Mouse (Mus musculus) stomach, postnatal 0 days (tissue): ENCODE data around the gene Runx2. TPM values are rescaled to one million over a fixed set of nuclear protein-coding genes. Genes with fewer than 3 reads are reported as not detected.

ENCODE experiments used
- ATAC-seq: fragments of 200-750 bp; cut with Nextera tagmentation; 2 replicates; pipeline ENCODE4 v1.8.0; 2017; ENCODE audit not compliant: low FRiP score, low TSS enrichment
- DNase-seq: peaks from one replicate; pipeline ENCODE4 v3.0.0-alpha.2; 2016; ENCODE audit warnings: low spot score
- H3K27ac ChIP-seq: fragments of 300-500 bp; sonication (generic); replicated peaks from 2 replicates; pipeline ENCODE4 v1.5.1; 2014; ENCODE audit warnings: mild to moderate bottlenecking, control low read depth
- H3K27me3 ChIP-seq: fragments of 300-500 bp; sonication (generic); 2 replicates; pipeline ENCODE4 v1.6.1; 2014; ENCODE audit warnings: low read length; ENCODE audit not compliant: control insufficient read depth, insufficient read depth
- H3K36me3 ChIP-seq: fragments of 300-500 bp; sonication (generic); 2 replicates; pipeline ENCODE4 v1.6.1; 2014; ENCODE audit warnings: low read length, mixed read lengths; ENCODE audit not compliant: control insufficient read depth, insufficient read depth
- H3K4me1 ChIP-seq: fragments of 300-500 bp; sonication (generic); replicated peaks from 2 replicates; pipeline ENCODE4 v1.6.1; 2014; ENCODE audit warnings: antibody characterized with exemption; ENCODE audit not compliant: control insufficient read depth, insufficient read depth
- H3K4me2 ChIP-seq: fragments of 300-500 bp; sonication (generic); replicated peaks from 2 replicates; pipeline ENCODE4 v1.6.1; 2014; ENCODE audit warnings: low read depth, mild to moderate bottlenecking, control low read depth, moderate library complexity
- H3K4me3 ChIP-seq: fragments of 300-500 bp; sonication (generic); 2 replicates; pipeline ENCODE4 v1.5.1; 2014; ENCODE audit warnings: low read depth, low read length, control low read depth
- H3K9ac ChIP-seq: fragments of 300-500 bp; sonication (generic); 2 replicates; pipeline ENCODE4 v1.6.1; 2014; ENCODE audit warnings: mild to moderate bottlenecking, low read length, control low read depth, mixed read lengths
- H3K9me3 ChIP-seq: fragments of 300-500 bp; sonication (generic); 2 replicates; pipeline ENCODE4 v1.6.1; 2016; ENCODE audit warnings: low read length; ENCODE audit not compliant: control insufficient read depth
- CTCF ChIP-seq: IDR thresholded peaks from 2 replicates; pipeline ENCODE4 v1.5.1; 2016; ENCODE audit warnings: antibody characterized with exemption, low read depth, mild to moderate bottlenecking, moderate library complexity
- EP300 ChIP-seq: optimal IDR thresholded peaks from 2 replicates; pipeline ENCODE3; 2016; ENCODE audit warnings: antibody characterized with exemption
- WGBS: fragments of 180-500 bp; shearing (Covaris S2); extraction: QIAGEN DNeasy Blood & Tissue Kit; methylation state at CpG from one replicate; pipeline ENCODE4 v1.1.7; 2014; 5-methylcytosine and 5-hydroxymethylcytosine counted together
- polyA plus RNA-seq: library from polyadenylated mRNA; unstranded; fragments of >200 nt; fragmentation: Nextera tagmentation; extraction: Ambion mirVana; gene quantifications from 2 replicates; pipeline ENCODE4 v1.2.1, GENCODE M21; 2015

The Runx2 gene
- polyA plus RNA-seq, 1 experiment from 2014 or later = 0.53 TPM

GRCm38 (mm10) chr17:44606245-44606644 is 208.4 kb downstream of the Runx2 start:
- Histone ChIP-seq H3K9me3 (no peaks in the 10 kb centered on the region), H3K4me1 (no peaks in the 10 kb centered on the region), H3K9ac (no peak overlapping the region), H3K4me2 (no peak overlapping the region), H3K36me3 (no peaks in the 10 kb centered on the region), H3K27ac (no peak overlapping the region), H3K27me3 (no peaks in the 10 kb centered on the region), H3K4me3 (no peak overlapping the region)
- ATAC-seq = no peak
- DNase-seq = no peak
- no peak for TF ChIP-seq EP300
- TF ChIP-seq CTCF = no peak
- WGBS = 90% methylated on average over 7 of the region's 7 CpGs

DNA sequence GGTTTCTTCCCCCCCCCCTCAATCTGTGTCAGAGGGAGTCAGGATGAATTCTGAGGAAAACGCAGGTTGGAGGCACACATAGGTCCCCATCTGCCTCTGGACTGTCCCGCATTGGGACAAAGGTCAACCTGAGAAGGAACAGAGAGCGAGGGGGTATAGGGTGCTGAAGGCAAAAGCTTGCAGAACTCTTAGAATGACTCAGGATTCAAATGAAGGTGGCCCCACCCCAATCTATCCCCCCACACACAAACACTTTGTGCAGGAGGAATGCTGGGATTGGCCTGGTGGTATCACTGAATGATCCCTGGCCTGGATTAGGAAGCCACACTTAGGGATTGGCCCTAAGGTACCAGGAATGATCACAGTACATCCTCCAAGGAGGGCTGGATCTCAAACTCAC is 208.8 kb downstream of the Runx2 start:
- H3K4me2 ChIP-seq = no peak overlapping the region
- DNase-seq (no peak), ATAC-seq (no peak)
- H3K27ac ChIP-seq = no peak overlapping the region
- no peaks in the 10 kb centered on the region for H3K27me3 ChIP-seq
- no peak overlapping the region for H3K4me3 ChIP-seq
- 91% methylated on average over 3 of the region's 3 CpGs for WGBS
- no peaks in the 10 kb centered on the region for H3K4me1 ChIP-seq
- no peak for TF ChIP-seq CTCF
- no peak for TF ChIP-seq EP300
- H3K9ac ChIP-seq = no peak overlapping the region
- no peaks in the 10 kb centered on the region for H3K36me3 ChIP-seq
- no peaks in the 10 kb centered on the region for H3K9me3 ChIP-seq

- no peak overlapping the region for H3K27ac ChIP-seq
- no peak for TF ChIP-seq CTCF
- no peak for TF ChIP-seq EP300
- DNase-seq (no peak), ATAC-seq (no peak)
- H3K36me3 ChIP-seq = no peaks in the 10 kb centered on the region
- WGBS = 68% methylated on average over 4 of the region's 4 CpGs
- no peaks in the 10 kb centered on the region for H3K4me1 ChIP-seq
- no peaks in the 10 kb centered on the region for H3K9me3 ChIP-seq
- H3K4me2 ChIP-seq = no peak overlapping the region
- no peaks in the 10 kb centered on the region for H3K27me3 ChIP-seq
- H3K9ac ChIP-seq = no peak overlapping the region
- H3K4me3 ChIP-seq = no peak overlapping the region
Observed at GRCm38 (mm10) chr17:44603170-44603569, 211.4 kb downstream of the Runx2 start.

- ATAC-seq = no peak
- Histone ChIP-seq H3K4me3 (no peak overlapping the region), H3K27ac (no peak overlapping the region), H3K27me3 (no peaks in the 10 kb centered on the region), H3K4me1 (no peaks in the 10 kb centered on the region), H3K9me3 (no peaks in the 10 kb centered on the region), H3K4me2 (no peak overlapping the region), H3K9ac (no peak overlapping the region), H3K36me3 (no peaks in the 10 kb centered on the region)
- 56% methylated on average over 11 of the region's 11 CpGs for WGBS
- TF ChIP-seq CTCF (peak; percentile 49), EP300 (no peak)
- DNase-seq = no peak
Observed at GRCm38 (mm10) chr17:44601317-44602021, 213.1 kb downstream of the Runx2 start.

DNA sequence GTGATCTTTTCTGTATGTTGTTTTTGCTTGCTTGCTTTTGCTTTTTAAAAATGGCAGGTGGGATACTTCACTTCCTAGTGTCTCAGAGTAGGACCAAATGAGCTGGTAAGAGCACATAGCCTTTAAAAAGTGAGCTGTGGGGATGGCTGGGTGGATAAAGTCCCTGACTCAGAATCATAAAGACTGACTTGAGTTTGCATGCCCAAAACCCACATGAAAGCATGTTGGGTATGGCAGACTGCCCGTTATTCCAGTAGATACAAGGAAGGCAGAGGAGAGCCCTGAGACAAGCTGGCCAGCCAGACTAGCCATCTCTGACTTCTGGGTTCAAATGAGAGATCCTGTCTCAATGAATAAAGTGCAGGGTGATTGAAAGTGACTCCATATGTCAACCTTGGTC is 214.7 kb downstream of the Runx2 start:
- no peak overlapping the region for H3K9ac ChIP-seq
- H3K4me3 ChIP-seq = no peak overlapping the region
- H3K9me3 ChIP-seq = no peaks in the 10 kb centered on the region
- ATAC-seq (no peak), DNase-seq (no peak)
- no peaks in the 10 kb centered on the region for H3K36me3 ChIP-seq
- WGBS = 77% methylated on average over 1 of the region's 1 CpGs
- no peak overlapping the region for H3K27ac ChIP-seq
- TF ChIP-seq EP300 (no peak), CTCF (no peak)
- no peaks in the 10 kb centered on the region for H3K27me3 ChIP-seq
- no peaks in the 10 kb centered on the region for H3K4me1 ChIP-seq
- no peak overlapping the region for H3K4me2 ChIP-seq

- H3K27ac ChIP-seq = no peak overlapping the region
- ATAC-seq (no peak), DNase-seq (no peak)
- no peak overlapping the region for H3K4me2 ChIP-seq
- H3K36me3 ChIP-seq = no peaks in the 10 kb centered on the region
- no peak for TF ChIP-seq EP300
- no peaks in the 10 kb centered on the region for H3K4me1 ChIP-seq
- H3K9me3 ChIP-seq = no peaks in the 10 kb centered on the region
- no peak overlapping the region for H3K4me3 ChIP-seq
- no peaks in the 10 kb centered on the region for H3K27me3 ChIP-seq
- H3K9ac ChIP-seq = no peak overlapping the region
- 93% methylated on average over 2 of the region's 2 CpGs for WGBS
Observed at GRCm38 (mm10) chr17:44599132-44599531, 215.5 kb downstream of the Runx2 start.
